Mouse (Mus musculus) layer of hippocampus, adult 6 months (tissue): Measurements from ENCODE around the gene Timeless. TPM values are rescaled to one million over a fixed set of nuclear protein-coding genes. Genes with fewer than 3 reads are reported as not detected.

Source experiments
- long read RNA-seq, 2 experiments: library from polyadenylated mRNA; unstranded; transcript quantifications; one replicate each; pipeline ENCODE4 v2.0.0; 2019 to 2020
- polyA plus RNA-seq: library from polyadenylated mRNA; unstranded; fragments of <200 nt; fragmentation: Nextera tagmentation; gene quantifications from 2 replicates; pipeline ENCODE4 v1.2.3, GENCODE M21; 2021

The Timeless gene
- polyA plus RNA-seq, result 2.3 and 4.9 TPM in 2 replicates
- long read RNA-seq, experiment 1, partial matches to known transcripts, result 3 of 4 reads
- long read RNA-seq, experiment 1, other reads (novel, unspliced or antisense), result 1 of 4 reads
- long read RNA-seq, experiment 2, full-length matches to known transcripts, result 3 of 29 reads
- long read RNA-seq, experiment 2, partial matches to known transcripts, result 22 of 29 reads
- long read RNA-seq, experiment 2, other reads (novel, unspliced or antisense), result 4 of 29 reads

GRCm38 (mm10) chr10:128231697-128232419 is at the start of gene Timeless:
Timeless (plus strand) TSS chr10:128232065.

GRCm38 (mm10) chr10:128194024-128194550 is 37.8 kb upstream of the Timeless start, which contains the start of gene Gls2:
Gls2 (plus strand) TSS chr10:128194457.

GRCm38 (mm10) chr10:128211390-128212108 is 20.3 kb upstream of the Timeless start, which contains the start of gene Spryd4:
Spryd4 (minus strand) TSS chr10:128211807.

GRCm38 (mm10) chr10:128225538-128225937 is 6.3 kb upstream of the Timeless start, which contains the start of gene Mip:
Mip (plus strand) TSS chr10:128225838.

GRCm38 (mm10) chr10:128253677-128254255 is 21.9 kb downstream of the Timeless start, which contains the start of gene Apon:
Apon (plus strand) TSS chr10:128254096.

GRCm38 (mm10) chr10:128268371-128268770 is 36.5 kb downstream of the Timeless start, which contains the start of gene Apof:
Apof (plus strand) TSS chr10:128268671.

GRCm38 (mm10) chr10:128270287-128270841 is 38.5 kb downstream of the Timeless start, which contains the start of gene Stat2:
Stat2 (plus strand) TSS chr10:128270559.

GRCm38 (mm10) chr10:128298702-128299171 is 66.9 kb downstream of the Timeless start, which contains the start of gene Il23a:
Il23a (minus strand) TSS chr10:128298752.

Other genes starting within 250 kb of the Timeless start
- not detected in 2 replicates for gene Hsd17b6, start 224.5 kb upstream of the Timeless start, polyA plus RNA-seq
- gene Prim1, start 216.9 kb upstream of the Timeless start, polyA plus RNA-seq, result 7.8 and 8.5 TPM in 2 replicates
- 846 and 866 TPM in 2 replicates for gene Naca, start 196.5 kb upstream of the Timeless start, polyA plus RNA-seq
- gene Ptges3, start 173.1 kb upstream of the Timeless start, polyA plus RNA-seq, result 201 and 217 TPM in 2 replicates
- gene Atp5b, start 148.8 kb upstream of the Timeless start, polyA plus RNA-seq, result 1,647 and 1,721 TPM in 2 replicates
- gene Baz2a, start 140.5 kb upstream of the Timeless start, polyA plus RNA-seq, result 4.0 and 4.7 TPM in 2 replicates
- gene Rbms2, start 51.8 kb upstream of the Timeless start, polyA plus RNA-seq, result 2.6 and 2.7 TPM in 2 replicates
- 10.9 and 11.5 TPM in 2 replicates for gene Gls2, start 37.6 kb upstream of the Timeless start, polyA plus RNA-seq
- gene Spryd4, start 20.3 kb upstream of the Timeless start, polyA plus RNA-seq, result 10.2 and 11.8 TPM in 2 replicates
- gene Mip, start 6.2 kb upstream of the Timeless start, polyA plus RNA-seq, result not detected in 2 replicates
- not detected in 2 replicates for gene Apon, start 22.0 kb downstream of the Timeless start, polyA plus RNA-seq
- gene Apof, start 36.6 kb downstream of the Timeless start, polyA plus RNA-seq, result 0.11 TPM in 1 of 2 replicates, not detected in the other
- 4.5 and 5.5 TPM in 2 replicates for gene Stat2, start 38.5 kb downstream of the Timeless start, polyA plus RNA-seq
- not detected in 2 replicates for gene Il23a, start 66.7 kb downstream of the Timeless start, polyA plus RNA-seq
- gene Pan2, start 71.3 kb downstream of the Timeless start, polyA plus RNA-seq, result 2.6 and 2.7 TPM in 2 replicates
- 155 and 167 TPM in 2 replicates for gene Cnpy2, start 90.4 kb downstream of the Timeless start, polyA plus RNA-seq
- gene Cs, start 105.7 kb downstream of the Timeless start, polyA plus RNA-seq, result 210 and 229 TPM in 2 replicates
- gene Coq10a, start 136.9 kb downstream of the Timeless start, polyA plus RNA-seq, result 16.1 and 16.7 TPM in 2 replicates
- 8.8 and 12.6 TPM in 2 replicates for gene Ankrd52, start 145.1 kb downstream of the Timeless start, polyA plus RNA-seq
- gene Slc39a5, start 169.2 kb downstream of the Timeless start, polyA plus RNA-seq, result 0.06 and 0.18 TPM in 2 replicates
- 107 and 127 TPM in 2 replicates for gene Nabp2, start 179.4 kb downstream of the Timeless start, polyA plus RNA-seq
- 66.3 and 69.8 TPM in 2 replicates for gene Rnf41, start 179.6 kb downstream of the Timeless start, polyA plus RNA-seq
- 80.0 and 92.3 TPM in 2 replicates for gene Smarcc2, start 227.2 kb downstream of the Timeless start, polyA plus RNA-seq